Mouse (Mus musculus) lung, embryonic 14.5 days (tissue): ENCODE data around the gene Myh6. TPM values are rescaled to one million over a fixed set of nuclear protein-coding genes. Genes with fewer than 3 reads are reported as not detected.
"Not testable (repeated sequence)": the region's sequence is repeated elsewhere in the genome, so short reads cannot be mapped to it uniquely, and the experiment has no call there.

ENCODE experiments used
- ATAC-seq: fragments of 200-750 bp; cut with Nextera tagmentation; 2 replicates; pipeline ENCODE4 v1.8.0; 2017; ENCODE audit warnings: mild to moderate bottlenecking, moderate TSS enrichment, moderate library complexity; ENCODE audit not compliant: insufficient read depth
- DNase-seq: peaks from one replicate; pipeline ENCODE4 v3.0.0-alpha.2; 2015
- H3K27ac ChIP-seq: fragments of 300-500 bp; sonication (generic); 2 replicates; pipeline ENCODE4 v1.5.1; 2014; ENCODE audit warnings: low read depth, mild to moderate bottlenecking, moderate library complexity
- H3K27me3 ChIP-seq: fragments of 300-500 bp; sonication (generic); 2 replicates; pipeline ENCODE4 v1.6.1; 2014; ENCODE audit warnings: low read length, control low read depth; ENCODE audit not compliant: insufficient read depth
- H3K36me3 ChIP-seq: fragments of 300-500 bp; sonication (generic); 2 replicates; pipeline ENCODE4 v1.6.1; 2014; ENCODE audit warnings: control low read depth; ENCODE audit not compliant: insufficient read depth
- H3K4me1 ChIP-seq: fragments of 300-500 bp; sonication (generic); 2 replicates; pipeline ENCODE4 v1.6.1; 2014; ENCODE audit warnings: antibody characterized with exemption, control low read depth; ENCODE audit not compliant: insufficient read depth
- H3K4me2 ChIP-seq: fragments of 300-500 bp; sonication (generic); 2 replicates; pipeline ENCODE4 v1.6.1; 2014; ENCODE audit warnings: mild to moderate bottlenecking
- H3K4me3 ChIP-seq: fragments of 300-500 bp; sonication (generic); 2 replicates; pipeline ENCODE4 v1.5.1; 2014; ENCODE audit warnings: low read depth, low read length
- H3K9ac ChIP-seq: fragments of 300-500 bp; sonication (generic); 2 replicates; pipeline ENCODE4 v1.6.1; 2014
- H3K9me3 ChIP-seq: fragments of 300-500 bp; sonication (generic); 2 replicates; pipeline ENCODE4 v1.6.1; 2016; ENCODE audit warnings: low read depth, low read length, control low read depth
- CTCF ChIP-seq: IDR thresholded peaks from 2 replicates; pipeline ENCODE4 v1.5.1; 2016; ENCODE audit warnings: antibody characterized with exemption, low read depth
- WGBS: fragments of 180-500 bp; shearing (Covaris S2); extraction: QIAGEN DNeasy Blood & Tissue Kit; methylation state at CpG from one replicate; pipeline ENCODE4 v1.1.7; 2014; 5-methylcytosine and 5-hydroxymethylcytosine counted together
- polyA plus RNA-seq: library from polyadenylated mRNA; unstranded; fragments of >200 nt; fragmentation: Nextera tagmentation; extraction: Ambion mirVana; gene quantifications from 2 replicates; pipeline ENCODE4 v1.2.1, GENCODE M21; 2014

The Myh6 gene
- polyA plus RNA-seq, 1 experiment from 2014 or later, result 4.6 TPM

GRCm38 (mm10) chr14:54978664-54979063 is 11.9 kb upstream of the Myh6 start:
- WGBS, result 83% methylated on average over 8 of the region's 8 CpGs
- no peak for TF ChIP-seq CTCF
- DNase-seq (no peak), ATAC-seq (no peak)
- no peaks in the 10 kb centered on the region for H3K36me3 ChIP-seq
- H3K27me3 ChIP-seq, result no peaks in the 10 kb centered on the region
- H3K4me2 ChIP-seq, result no peak overlapping the region
- H3K4me1 ChIP-seq, result no peaks in the 10 kb centered on the region
- no peaks in the 10 kb centered on the region for H3K9me3 ChIP-seq
- no peak overlapping the region for H3K9ac ChIP-seq
- no peak overlapping the region for H3K4me3 ChIP-seq
- no peak overlapping the region for H3K27ac ChIP-seq

- Histone ChIP-seq H3K27me3 (no peaks in the 10 kb centered on the region), H3K4me1 (no peaks in the 10 kb centered on the region), H3K9me3 (no peaks in the 10 kb centered on the region), H3K27ac (no peak within 1 kb of the TSS), H3K4me2 (no peak within 1 kb of the TSS), H3K9ac (no peak within 1 kb of the TSS), H3K4me3 (no peak within 1 kb of the TSS), H3K36me3 (no peaks in the 10 kb centered on the region)
- DNase-seq (no peak), ATAC-seq (no peak)
- TF ChIP-seq CTCF, result no peak
- WGBS, result 53% methylated on average over 1 of the region's 1 CpGs
Measured at GRCm38 (mm10) chr14:54976633-54977032, 9.9 kb upstream of the Myh6 start, which contains the start of gene Gm17428. Gene Gm17428 (plus strand): TSS chr14:54976933.

- Histone ChIP-seq H3K9ac (no peak overlapping the region), H3K27me3 (no peaks in the 10 kb centered on the region), H3K4me1 (no peaks in the 10 kb centered on the region), H3K4me3 (no peak overlapping the region), H3K4me2 (no peak overlapping the region), H3K36me3 (no peaks in the 10 kb centered on the region), H3K27ac (no peak overlapping the region), H3K9me3 (no peaks in the 10 kb centered on the region)
- WGBS, result 79% methylated on average over 6 of the region's 6 CpGs
- no peak for DNase-seq
- ATAC-seq, result no peak
- no peak for TF ChIP-seq CTCF
Measured at GRCm38 (mm10) chr14:54974068-54974791, 7.5 kb upstream of the Myh6 start.

GRCm38 (mm10) chr14:54972786-54973185 is 6.1 kb upstream of the Myh6 start:
- 90% methylated on average over 7 of the region's 11 CpGs for WGBS
- H3K27me3 ChIP-seq, DNase-seq, H3K4me3 ChIP-seq, H3K4me1 ChIP-seq, H3K9ac ChIP-seq, ATAC-seq, H3K27ac ChIP-seq, H3K36me3 ChIP-seq, H3K4me2 ChIP-seq, H3K9me3 ChIP-seq: not testable (repeated sequence)

GRCm38 (mm10) chr14:54968344-54968743 is 1.6 kb upstream of the Myh6 start:
- H3K36me3 ChIP-seq, result no peaks in the 10 kb centered on the region
- H3K4me3 ChIP-seq, result no peak overlapping the region
- ATAC-seq (no peak), DNase-seq (no peak)
- H3K27ac ChIP-seq, result no peak overlapping the region
- H3K27me3 ChIP-seq, result no peaks in the 10 kb centered on the region
- no peak overlapping the region for H3K9ac ChIP-seq
- no peak overlapping the region for H3K4me2 ChIP-seq
- H3K9me3 ChIP-seq, result no peaks in the 10 kb centered on the region
- no peak for TF ChIP-seq CTCF
- no peaks in the 10 kb centered on the region for H3K4me1 ChIP-seq

GRCm38 (mm10) chr14:54967874-54968273 is 1.1 kb upstream of the Myh6 start:
- WGBS, result 73% methylated on average over 3 of the region's 3 CpGs
- TF ChIP-seq CTCF, result no peak
- no peaks in the 10 kb centered on the region for H3K27me3 ChIP-seq
- no peak overlapping the region for H3K4me2 ChIP-seq
- H3K27ac ChIP-seq, result no peak overlapping the region
- H3K4me1 ChIP-seq, result no peaks in the 10 kb centered on the region
- no peak overlapping the region for H3K9ac ChIP-seq
- H3K9me3 ChIP-seq, result no peaks in the 10 kb centered on the region
- ATAC-seq, result no peak
- no peaks in the 10 kb centered on the region for H3K36me3 ChIP-seq
- no peak for DNase-seq
- no peak overlapping the region for H3K4me3 ChIP-seq

GRCm38 (mm10) chr14:54965631-54966030 is 1.1 kb downstream of the Myh6 start:
- no peak overlapping the region for H3K4me3 ChIP-seq
- peak overlapping the region; percentile 2; the same call in 1 of the 2 replicates for H3K27ac ChIP-seq
- H3K4me1 ChIP-seq, result no peaks in the 10 kb centered on the region

More at GRCm38 (mm10) chr14:54965631-54966030, 1.1 kb downstream of the Myh6 start:
- peak overlapping the region; percentile 7; the same call in 1 of the 2 replicates for H3K9ac ChIP-seq
- 47% methylated on average over 6 of the region's 6 CpGs for WGBS
- no peak for DNase-seq
- no peaks in the 10 kb centered on the region for H3K27me3 ChIP-seq
- H3K36me3 ChIP-seq, result no peaks in the 10 kb centered on the region
- no peak for ATAC-seq
- no peaks in the 10 kb centered on the region for H3K9me3 ChIP-seq
- no peak overlapping the region for H3K4me2 ChIP-seq
- no peak for TF ChIP-seq CTCF
